Mouse (Mus musculus) embryonic facial prominence, embryonic 13.5 days (tissue): ENCODE data around the gene Rab24. TPM values are rescaled to one million over a fixed set of nuclear protein-coding genes. Genes with fewer than 3 reads are reported as not detected.

Experiments used
- ATAC-seq: fragments of 200-750 bp; cut with Nextera tagmentation; 2 replicates; pipeline ENCODE4 v1.8.0; 2017; ENCODE audit warnings: low read depth; ENCODE audit not compliant: insufficient number of reproducible peaks, insufficient read depth, low FRiP score, low TSS enrichment
- H3K27ac ChIP-seq: fragments of 300-500 bp; sonication (generic); 2 replicates; pipeline ENCODE4 v1.5.1; 2015; ENCODE audit warnings: moderate library complexity, mild to moderate bottlenecking, inconsistent platforms
- H3K27me3 ChIP-seq: fragments of 300-500 bp; sonication (generic); 2 replicates; pipeline ENCODE4 v1.6.1; 2015; ENCODE audit warnings: mild to moderate bottlenecking, inconsistent platforms
- H3K36me3 ChIP-seq: fragments of 300-500 bp; sonication (generic); 2 replicates; pipeline ENCODE4 v1.6.1; 2015; ENCODE audit warnings: mild to moderate bottlenecking, inconsistent platforms
- H3K4me1 ChIP-seq: fragments of 300-500 bp; sonication (generic); 2 replicates; pipeline ENCODE4 v1.6.1; 2015; ENCODE audit warnings: inconsistent platforms
- H3K4me2 ChIP-seq: fragments of 300-500 bp; sonication (generic); 2 replicates; pipeline ENCODE4 v1.6.1; 2015; ENCODE audit warnings: moderate library complexity, mild to moderate bottlenecking, inconsistent platforms
- H3K4me3 ChIP-seq: fragments of 300-500 bp; sonication (generic); 2 replicates; pipeline ENCODE4 v1.5.1; 2015; ENCODE audit warnings: mild to moderate bottlenecking, inconsistent platforms
- H3K9ac ChIP-seq: fragments of 300-500 bp; sonication (generic); 2 replicates; pipeline ENCODE4 v1.6.1; 2015; ENCODE audit warnings: mild to moderate bottlenecking, inconsistent platforms
- H3K9me3 ChIP-seq: fragments of 300-500 bp; sonication (generic); 2 replicates; pipeline ENCODE4 v1.6.1; 2016; ENCODE audit warnings: inconsistent platforms
- WGBS: fragments of 180-500 bp; shearing (Covaris S2); methylation state at CpG from one replicate; pipeline ENCODE4 v1.1.7; 2015; ENCODE audit warnings: mixed read lengths; 5-methylcytosine and 5-hydroxymethylcytosine counted together
- polyA plus RNA-seq: library from polyadenylated mRNA; unstranded; fragments of >200 nt; fragmentation: Nextera tagmentation; extraction: Ambion mirVana; gene quantifications from 2 replicates; pipeline ENCODE4 v1.2.1, GENCODE M21; 2015

Rab24 gene
- polyA plus RNA-seq, 1 experiment from 2014 or later = 112 TPM

DNA sequence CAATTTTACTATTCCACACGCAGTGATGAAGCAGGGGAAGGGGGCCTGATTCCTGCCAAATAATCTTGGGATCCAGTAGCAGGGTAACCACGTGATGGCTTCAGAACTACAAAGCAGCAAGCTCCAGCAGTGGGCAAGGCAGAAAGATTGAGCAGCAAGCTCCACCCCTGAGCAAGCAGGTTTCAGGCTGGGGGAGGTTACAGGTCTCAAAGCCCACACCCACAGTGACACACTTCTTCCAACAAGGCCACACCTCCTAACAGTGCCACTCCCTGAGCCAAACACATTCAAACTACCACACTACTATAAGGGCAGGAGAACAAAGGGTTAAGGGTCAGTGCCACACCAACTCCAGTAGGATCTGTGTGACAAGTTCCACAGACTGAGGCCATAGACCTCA is 17.5 kb upstream of the Rab24 start:
- H3K27me3 ChIP-seq = no peaks in the 10 kb centered on the region
- H3K4me1 ChIP-seq = no peaks in the 10 kb centered on the region
- peaks cover 8% of the 10 kb centered on the region for H3K36me3 ChIP-seq
- no peak overlapping the region for H3K4me2 ChIP-seq
- H3K27ac ChIP-seq = no peak overlapping the region
- no peak overlapping the region for H3K9ac ChIP-seq
- H3K4me3 ChIP-seq = no peak overlapping the region
- 39% methylated on average over 2 of the region's 2 CpGs for WGBS
- no peak for ATAC-seq
- no peaks in the 10 kb centered on the region for H3K9me3 ChIP-seq

DNA sequence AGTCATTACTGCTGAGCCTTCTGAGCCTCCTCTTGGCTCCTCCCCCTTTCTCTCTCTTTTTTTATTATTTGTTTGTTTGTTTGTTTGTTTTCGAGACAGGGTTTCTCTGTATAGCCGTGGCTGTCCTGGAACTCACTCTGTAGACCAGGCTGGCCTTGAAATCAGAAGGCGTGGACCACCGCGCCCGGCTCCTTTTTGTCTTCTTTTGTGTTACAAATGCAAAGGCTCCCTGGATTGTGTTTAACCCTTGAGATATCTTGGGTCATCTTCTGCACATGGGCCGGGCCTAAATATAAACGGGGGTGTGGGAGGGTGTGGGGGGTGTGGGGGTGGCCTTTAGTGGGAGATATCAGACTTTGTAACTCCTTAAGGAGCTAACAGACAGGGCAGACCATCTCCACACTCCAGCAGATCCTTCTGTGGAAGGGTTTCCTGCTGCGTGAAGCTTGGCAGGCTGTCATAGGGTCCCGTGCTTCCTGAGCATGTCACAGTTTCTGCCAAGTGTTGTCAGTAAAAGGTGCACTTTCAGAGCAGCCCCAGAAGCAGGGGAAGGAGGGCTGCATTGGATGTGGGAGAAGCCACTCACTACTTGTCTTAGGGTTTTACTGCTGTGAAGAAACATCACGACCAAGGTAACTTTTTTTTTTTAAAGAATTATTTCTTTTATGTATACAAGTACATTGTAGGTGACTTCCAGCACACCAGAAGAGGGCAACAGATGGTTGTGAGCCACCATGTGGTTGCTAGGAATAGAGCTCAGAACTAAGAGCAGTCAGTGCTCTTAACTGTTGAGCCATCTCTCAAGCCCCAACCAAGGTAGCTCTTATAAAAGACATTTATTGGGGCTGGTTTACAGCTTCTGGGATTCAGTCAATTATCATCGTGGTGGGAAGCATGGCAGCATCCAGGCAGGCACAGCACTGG is 16.6 kb upstream of the Rab24 start:
- Histone ChIP-seq H3K4me1 (no peaks in the 10 kb centered on the region), H3K9me3 (no peaks in the 10 kb centered on the region), H3K27ac (no peak overlapping the region), H3K4me2 (no peak overlapping the region), H3K27me3 (no peaks in the 10 kb centered on the region), H3K9ac (no peak overlapping the region), H3K4me3 (no peak overlapping the region), H3K36me3 (no peaks in the 10 kb centered on the region)
- 79% methylated on average over 12 of the region's 12 CpGs for WGBS
- ATAC-seq = no peak

DNA sequence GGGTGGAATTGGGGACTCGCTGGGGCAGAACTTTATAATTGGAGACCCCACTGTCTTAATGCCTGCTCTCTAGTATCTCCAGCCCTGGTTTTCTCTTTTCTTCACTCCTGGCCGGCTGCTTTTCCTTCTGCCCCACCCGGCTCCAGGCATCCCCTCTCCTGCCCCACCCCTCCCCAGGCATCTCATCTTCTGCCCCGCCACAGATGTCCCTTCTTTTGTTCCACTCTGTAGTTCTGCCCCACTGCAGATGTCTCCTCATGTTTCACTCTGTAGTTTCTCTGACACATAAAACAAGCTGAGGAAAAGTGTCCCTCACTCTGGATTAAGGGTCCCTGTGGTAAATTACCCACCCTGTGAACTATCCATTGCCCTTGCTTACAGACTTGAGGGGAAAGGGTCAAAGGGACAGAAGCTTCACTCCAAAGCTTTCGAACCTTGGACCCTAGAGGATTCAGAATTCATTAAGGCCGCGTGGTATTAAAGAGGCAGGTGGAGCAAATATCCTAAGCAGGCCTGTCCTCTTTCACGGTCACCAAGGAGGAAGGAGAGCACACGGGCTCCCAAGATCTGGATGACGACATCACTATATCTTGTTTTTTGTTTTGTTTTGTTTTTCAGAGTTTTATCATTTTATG is 15.7 kb upstream of the Rab24 start:
- Histone ChIP-seq H3K9ac (no peak overlapping the region), H3K9me3 (no peaks in the 10 kb centered on the region), H3K27me3 (no peaks in the 10 kb centered on the region), H3K27ac (no peak overlapping the region), H3K4me3 (no peak overlapping the region), H3K36me3 (no peaks in the 10 kb centered on the region), H3K4me2 (no peak overlapping the region), H3K4me1 (no peaks in the 10 kb centered on the region)
- WGBS = 61% methylated on average over 10 of the region's 10 CpGs
- ATAC-seq = no peak

DNA sequence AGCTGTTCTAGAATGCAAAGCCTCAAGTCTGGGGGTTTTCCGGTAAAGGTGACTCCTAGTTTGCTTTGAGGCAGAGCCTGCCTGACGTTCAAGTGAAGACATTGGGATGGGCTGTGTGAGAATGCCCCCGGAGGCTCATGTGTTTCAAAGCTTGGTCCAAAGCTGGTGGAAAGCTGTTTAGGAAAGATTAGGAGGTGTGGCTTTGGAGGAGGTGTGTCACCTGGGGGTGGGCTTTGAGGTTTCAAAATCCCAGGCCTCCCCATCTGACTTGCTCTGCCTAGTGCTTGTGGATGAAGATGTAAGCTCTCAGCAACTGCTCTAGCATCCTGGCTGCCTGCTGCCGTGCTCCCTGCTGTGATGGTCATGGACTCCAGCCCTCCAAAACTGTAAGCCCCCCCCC is 14.0 kb upstream of the Rab24 start:
- Histone ChIP-seq H3K27ac (no peak overlapping the region), H3K4me1 (peaks cover 5% of the 10 kb centered on the region), H3K9me3 (no peaks in the 10 kb centered on the region), H3K4me2 (no peak overlapping the region), H3K4me3 (no peak overlapping the region), H3K9ac (no peak overlapping the region), H3K27me3 (no peaks in the 10 kb centered on the region), H3K36me3 (no peaks in the 10 kb centered on the region)
- no peak for ATAC-seq
- 73% methylated on average over 4 of the region's 4 CpGs for WGBS

DNA sequence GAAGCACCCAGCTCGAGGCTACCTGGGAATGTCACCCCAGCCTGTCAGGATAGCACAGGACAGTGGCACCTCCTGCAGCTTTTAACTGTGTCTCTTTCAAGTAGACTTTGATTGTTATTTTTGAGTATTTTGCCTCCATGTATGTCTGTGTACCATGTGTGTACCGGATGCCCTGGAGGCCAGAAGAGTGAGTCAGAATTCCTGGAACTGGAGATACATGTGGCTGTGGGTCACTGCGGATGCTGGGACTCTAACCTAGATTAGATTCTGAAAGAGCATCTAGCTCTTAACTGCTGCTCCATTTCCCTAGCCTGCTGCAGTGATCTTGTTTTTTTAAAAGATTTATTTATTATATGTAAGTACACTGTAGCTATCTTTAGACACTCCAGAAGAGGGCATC is 10.6 kb upstream of the Rab24 start:
- no peak for ATAC-seq
- H3K4me3 ChIP-seq = no peak overlapping the region
- no peaks in the 10 kb centered on the region for H3K9me3 ChIP-seq
- WGBS = 90% methylated on average over 3 of the region's 3 CpGs
- H3K36me3 ChIP-seq = peaks cover under 1% of the 10 kb centered on the region; the same call in 1 of the 2 replicates
- H3K4me1 ChIP-seq = peaks cover 31% of the 10 kb centered on the region
- H3K4me2 ChIP-seq = no peak overlapping the region
- H3K27ac ChIP-seq = no peak overlapping the region
- H3K27me3 ChIP-seq = no peaks in the 10 kb centered on the region
- H3K9ac ChIP-seq = 0 out of 2 replicates have a peak overlapping the region, but pooled peaks have one; percentile 36

DNA sequence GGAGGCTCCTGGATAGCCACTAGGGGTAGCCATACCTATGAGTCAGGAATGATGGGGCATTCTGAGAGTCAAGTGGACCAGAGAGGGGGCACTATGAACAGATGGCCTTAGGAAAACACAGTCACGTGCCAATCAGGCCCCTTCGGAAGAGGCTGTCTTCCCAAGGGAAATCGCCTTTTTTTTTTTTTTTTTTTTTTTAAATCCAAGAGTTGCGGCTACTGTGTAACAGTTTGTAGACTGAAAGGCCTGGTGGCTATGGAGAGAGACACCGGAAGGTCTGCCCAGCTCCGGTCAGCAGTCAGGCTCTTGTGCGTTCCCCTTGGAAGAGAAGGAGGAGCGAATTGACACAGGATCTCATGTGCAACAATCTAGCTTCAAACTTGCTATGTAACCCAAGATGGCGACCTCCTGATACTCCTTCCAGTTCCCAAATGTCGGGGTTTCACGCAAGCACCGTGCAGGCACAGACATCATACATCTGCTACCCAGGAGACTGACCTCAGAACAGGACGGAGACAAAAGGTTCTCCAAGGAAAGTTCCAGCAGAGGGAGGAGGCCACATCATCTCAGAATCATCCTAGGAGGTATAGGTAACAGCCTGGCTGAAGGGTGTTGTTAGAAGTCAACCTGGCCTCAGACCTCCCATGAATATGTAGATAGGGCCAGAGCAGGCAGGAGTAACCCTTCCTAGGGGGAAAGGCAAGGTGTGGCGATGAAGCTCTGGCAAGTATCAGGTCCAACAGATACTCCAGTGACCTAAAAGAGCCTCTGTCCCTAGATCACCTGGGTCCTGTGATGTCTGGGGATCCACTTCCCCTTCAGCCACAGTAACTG is 9.0 kb upstream of the Rab24 start:
- Histone ChIP-seq H3K27ac (peak overlapping the region; percentile 91), H3K4me1 (peaks cover 35% of the 10 kb centered on the region), H3K9ac (peak overlapping the region; percentile 81; the same call in 1 of the 2 replicates), H3K27me3 (no peaks in the 10 kb centered on the region), H3K36me3 (peaks cover 8% of the 10 kb centered on the region), H3K4me2 (peak overlapping the region; percentile 90), H3K9me3 (no peaks in the 10 kb centered on the region), H3K4me3 (peak overlapping the region; percentile 69)
- ATAC-seq = peak; percentile 8; the same call in 1 of the 2 replicates
- WGBS = 39% methylated on average over 14 of the region's 14 CpGs

DNA sequence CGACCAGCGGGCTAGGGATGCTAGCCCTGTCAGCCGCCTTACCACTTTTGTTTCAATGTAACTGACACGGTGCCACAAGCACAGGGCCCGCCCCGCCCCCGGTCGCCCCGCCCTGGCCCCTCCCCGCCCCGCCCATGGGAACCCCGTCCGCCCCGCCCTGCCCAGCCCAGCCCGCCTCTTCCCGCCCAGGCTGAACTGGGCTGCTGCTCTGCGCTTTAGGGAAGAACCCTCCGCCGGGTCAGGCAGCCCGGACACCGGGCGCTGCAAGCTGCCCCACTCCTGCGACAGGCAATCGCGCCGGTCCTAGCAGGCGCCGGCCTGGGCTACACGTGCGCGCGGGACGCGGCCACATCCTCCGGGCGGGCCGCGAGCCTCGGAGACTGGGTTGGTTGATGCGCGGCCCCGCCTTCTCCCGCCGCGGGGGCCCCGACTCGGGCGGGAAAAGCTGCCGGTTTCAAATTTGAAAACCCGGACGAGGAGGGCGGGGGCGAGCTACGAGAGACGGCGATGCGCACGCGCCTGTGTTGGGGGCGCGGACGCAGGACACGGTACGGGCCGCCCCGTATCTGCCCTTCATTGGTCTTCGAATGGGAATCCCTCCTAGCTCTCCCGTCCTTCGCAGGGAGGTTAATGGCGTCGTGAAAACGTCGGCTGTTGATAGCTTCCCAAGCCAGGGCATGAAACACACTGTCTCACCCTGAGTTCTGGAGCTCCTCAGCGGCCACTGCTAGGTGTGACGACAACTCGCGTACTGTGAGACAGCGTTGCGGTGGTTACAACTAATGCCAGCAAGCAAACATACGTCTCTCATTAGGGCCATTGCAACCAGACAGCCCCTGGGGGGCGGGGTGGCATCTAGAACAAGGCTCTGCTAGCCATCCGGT is 8.2 kb upstream of the Rab24 start, which contains the start of gene Mxd3:
Gene Mxd3, minus strand, starts transcription at position 141 of the 884 bp plus-strand sequence.
- H3K9me3 ChIP-seq = no peaks in the 10 kb centered on the region
- H3K4me1 ChIP-seq = peaks cover 35% of the 10 kb centered on the region
- peak; percentile 83 for ATAC-seq
- peak within 1 kb of the TSS; percentile 69 for H3K4me3 ChIP-seq
- H3K27me3 ChIP-seq = no peaks in the 10 kb centered on the region
- WGBS = under 1% methylated on average over 72 of the region's 82 CpGs
- peak within 1 kb of the TSS; percentile 91 for H3K27ac ChIP-seq
- peaks cover 16% of the 10 kb centered on the region for H3K36me3 ChIP-seq
- peak within 1 kb of the TSS; percentile 90 for H3K4me2 ChIP-seq
- peak within 1 kb of the TSS; percentile 81 for H3K9ac ChIP-seq

DNA sequence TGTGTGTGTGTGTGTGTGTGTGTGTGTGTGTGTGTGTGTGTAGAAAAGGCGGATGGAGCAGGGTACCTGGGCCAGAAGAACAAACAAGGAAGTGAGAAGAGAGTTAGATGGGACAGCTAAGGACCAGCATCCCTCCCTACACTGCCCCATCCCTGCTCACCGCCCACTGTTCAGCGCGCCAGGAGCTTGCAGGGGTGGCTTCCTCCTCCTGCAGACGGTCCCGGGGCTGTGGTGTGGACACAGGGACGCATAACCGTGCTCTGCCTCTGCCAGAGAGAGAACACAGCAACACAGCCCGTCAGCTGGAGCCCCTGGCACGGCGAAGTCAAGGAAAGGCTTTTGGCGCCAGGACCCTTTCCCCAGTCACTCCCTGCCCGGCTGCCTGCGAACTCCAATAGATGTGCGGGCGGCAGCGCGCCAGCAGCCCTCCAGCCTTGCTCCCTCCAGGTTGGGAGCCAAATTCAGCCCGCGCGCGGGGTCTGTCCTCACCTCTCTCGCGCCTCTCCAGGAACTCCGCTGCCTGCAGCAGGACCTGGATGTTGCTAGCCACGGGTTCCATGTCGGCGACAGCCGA is 7.5 kb upstream of the Rab24 start:
- H3K4me3 ChIP-seq = peak overlapping the region; percentile 69
- peak overlapping the region; percentile 91 for H3K27ac ChIP-seq
- H3K36me3 ChIP-seq = peaks cover 22% of the 10 kb centered on the region
- H3K9me3 ChIP-seq = no peaks in the 10 kb centered on the region
- H3K4me2 ChIP-seq = peak overlapping the region; percentile 90
- H3K27me3 ChIP-seq = no peaks in the 10 kb centered on the region
- ATAC-seq = peak; percentile 35; the same call in 1 of the 2 replicates
- H3K4me1 ChIP-seq = peaks cover 35% of the 10 kb centered on the region
- H3K9ac ChIP-seq = peak overlapping the region; percentile 81
- WGBS = under 1% methylated on average over 28 of the region's 29 CpGs

DNA sequence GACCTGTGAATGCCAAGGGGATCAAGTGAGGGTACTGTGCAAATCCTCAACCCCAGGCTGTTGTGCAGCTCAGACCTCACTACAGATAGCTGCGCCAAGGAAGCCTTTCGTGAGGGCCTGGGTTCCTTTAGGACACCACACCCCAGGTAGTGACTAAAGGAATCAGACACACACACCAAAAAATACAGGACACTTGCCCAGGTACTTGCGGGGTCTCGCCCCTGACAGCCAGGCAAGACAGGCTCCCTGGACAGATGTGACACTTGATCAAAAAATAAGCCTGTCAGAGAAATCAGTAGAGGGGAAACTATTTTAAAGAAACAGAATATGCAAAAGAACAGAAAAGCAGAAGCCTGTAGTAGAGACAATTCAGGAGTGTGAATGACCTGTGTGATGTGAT is 6.9 kb upstream of the Rab24 start:
- peaks cover 40% of the 10 kb centered on the region for H3K4me1 ChIP-seq
- WGBS = 74% methylated on average over 4 of the region's 4 CpGs

DNA sequence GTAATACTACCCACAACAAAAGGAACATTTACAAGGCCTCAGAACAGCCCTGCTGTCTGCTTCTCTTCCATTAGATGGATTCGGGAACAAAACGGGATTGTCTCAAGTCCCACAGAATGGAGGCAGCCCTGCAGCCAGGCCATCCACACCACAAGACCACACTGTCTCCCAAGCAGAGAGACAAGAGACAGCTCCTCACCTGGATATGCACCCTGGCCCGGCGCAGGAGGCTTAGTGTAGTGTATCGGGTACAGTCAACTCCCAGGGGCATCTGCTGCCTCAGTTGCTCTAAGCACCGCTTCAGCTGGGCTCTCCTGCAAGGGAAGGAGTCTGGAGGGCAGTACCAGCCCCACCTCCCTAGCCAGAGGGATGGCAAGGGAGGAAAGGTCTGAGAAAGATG is 6.4 kb upstream of the Rab24 start:
- 81% methylated on average over 6 of the region's 6 CpGs for WGBS
- peaks cover 45% of the 10 kb centered on the region for H3K4me1 ChIP-seq
- no peaks in the 10 kb centered on the region for H3K27me3 ChIP-seq
- H3K4me3 ChIP-seq = peak overlapping the region; percentile 69
- peaks cover 32% of the 10 kb centered on the region for H3K36me3 ChIP-seq
- ATAC-seq = no peak
- H3K4me2 ChIP-seq = peak overlapping the region; percentile 90
- peak overlapping the region; percentile 81 for H3K9ac ChIP-seq
- H3K27ac ChIP-seq = no peak overlapping the region
- no peaks in the 10 kb centered on the region for H3K9me3 ChIP-seq

More for the DNA sequence above, 6.9 kb upstream of the Rab24 start:
- H3K9ac ChIP-seq = peak overlapping the region; percentile 81
- no peak overlapping the region for H3K27ac ChIP-seq
- no peak for ATAC-seq
- H3K4me2 ChIP-seq = peak overlapping the region; percentile 90
- peak overlapping the region; percentile 69 for H3K4me3 ChIP-seq
- H3K9me3 ChIP-seq = no peaks in the 10 kb centered on the region
- H3K36me3 ChIP-seq = peaks cover 28% of the 10 kb centered on the region
- H3K27me3 ChIP-seq = no peaks in the 10 kb centered on the region
